In genomic region chr3:65927101-65927501, GRCm38 (mm10) we compare ENCODE assay signal across 10 mouse cellular contexts. TPM values are rescaled to one million over a fixed set of nuclear protein-coding genes. Genes with fewer than 3 reads are reported as not detected.
DNase-seq lines count a peak whose midpoint lies in the region; ATAC-seq and TF ChIP-seq lines count a peak whose summit lies in the region.
"Had no signal": no experiment of that assay in that cellular context is flagged by ENCODE, and none has a peak within 500 bp of the region (broad histone marks: within the 10 kb centered on the region; RNA-seq: fewer than 3 reads in every experiment).

No protein-coding gene starts in this region.

- 74% methylated on average over 4 of the region's 4 CpGs for WGBS in heart, embryonic 11.5 days (ENCODE audit: insufficient replicate concordance)
- 74% methylated on average over 4 of the region's 4 CpGs for WGBS in lung, embryonic 14.5 days
- WGBS in embryonic facial prominence, embryonic 15.5 days, result 70% methylated on average over 4 of the region's 4 CpGs
- WGBS in stomach, postnatal 0 days, result 69% methylated on average over 4 of the region's 4 CpGs

- no peak overlapping the region for H3K27ac ChIP-seq in heart, embryonic 11.5 days (ENCODE audit: low read depth, low read length)
- peak overlapping the region; percentile 33; the same call in 1 of the 2 replicates for H3K27ac ChIP-seq in lung, embryonic 14.5 days (ENCODE audit: low read depth)
- peak overlapping the region; percentile 35; the same call in 1 of the 2 replicates for H3K27ac ChIP-seq in embryonic facial prominence, embryonic 15.5 days (replicated peaks)
- H3K27ac ChIP-seq in stomach, postnatal 0 days (replicated peaks), result 0 out of 2 replicates have a peak overlapping the region, but pooled peaks have one; percentile 25
- H3K27ac ChIP-seq: stomach, embryonic 15.5 days had no signal

- no peaks in the 10 kb centered on the region for H3K36me3 ChIP-seq in heart, embryonic 11.5 days (ENCODE audit: control insufficient read depth, insufficient read depth, low read length)
- no peaks in the 10 kb centered on the region for H3K36me3 ChIP-seq in lung, embryonic 14.5 days (ENCODE audit: insufficient read depth)
- H3K36me3 ChIP-seq in embryonic facial prominence, embryonic 15.5 days, result no peaks in the 10 kb centered on the region
- H3K36me3 ChIP-seq in stomach, postnatal 0 days (ENCODE audit: control insufficient read depth, insufficient read depth, low read length), result no peaks in the 10 kb centered on the region
- H3K36me3 ChIP-seq: stomach, embryonic 15.5 days had no signal

- no peak for DNase-seq in heart, adult 8-10 months (ENCODE audit: low spot score)
- no peak for DNase-seq in lung, embryonic 14.5 days
- DNase-seq in lung, postnatal 25 days (ENCODE audit: low spot score), result no peak
- DNase-seq in stomach, postnatal 0 days (ENCODE audit: low spot score), result no peak
- no peak for DNase-seq in left cerebral cortex, adult 8-10 months (ENCODE audit: low spot score in 2 of 2)
- DNase-seq: right cerebral cortex, postnatal 25 days; thymus, postnatal 36 days had no signal

- peaks cover 13% of the 10 kb centered on the region for H3K4me1 ChIP-seq in heart, embryonic 11.5 days (ENCODE audit: control insufficient read depth, insufficient read depth, low read length)
- peaks cover 10% of the 10 kb centered on the region; the same call in 1 of the 2 replicates for H3K4me1 ChIP-seq in lung, embryonic 14.5 days (ENCODE audit: insufficient read depth)
- peaks cover 28% of the 10 kb centered on the region for H3K4me1 ChIP-seq in embryonic facial prominence, embryonic 15.5 days
- H3K4me1 ChIP-seq in stomach, postnatal 0 days (replicated peaks; ENCODE audit: control insufficient read depth, insufficient read depth), result 0 out of 2 replicates have a peak, but pooled peaks cover 2% of the 10 kb centered on the region

- no peak for TF ChIP-seq CTCF in lung, embryonic 14.5 days (IDR thresholded peaks at IDR 0.05; ENCODE audit: low read depth)
- no peak for TF ChIP-seq CTCF in stomach, postnatal 0 days (IDR thresholded peaks at IDR 0.05; ENCODE audit: low read depth)

- no peaks in the 10 kb centered on the region for H3K27me3 ChIP-seq in heart, embryonic 11.5 days (ENCODE audit: control insufficient read depth, insufficient read depth, low read length)
- H3K27me3 ChIP-seq in lung, embryonic 14.5 days (ENCODE audit: insufficient read depth, low read length), result no peaks in the 10 kb centered on the region
- H3K27me3 ChIP-seq in embryonic facial prominence, embryonic 15.5 days, result no peaks in the 10 kb centered on the region
- H3K27me3 ChIP-seq in stomach, postnatal 0 days (ENCODE audit: control insufficient read depth, insufficient read depth, low read length), result no peaks in the 10 kb centered on the region
- H3K27me3 ChIP-seq: stomach, embryonic 15.5 days had no signal

- no peak for ATAC-seq in heart, embryonic 11.5 days (replicated peaks; ENCODE audit: insufficient number of reproducible peaks, low FRiP score, low TSS enrichment)
- no peak for ATAC-seq in lung, embryonic 14.5 days (ENCODE audit: insufficient read depth)
- ATAC-seq in embryonic facial prominence, embryonic 15.5 days (ENCODE audit: insufficient number of reproducible peaks, low FRiP score, low TSS enrichment, low read depth), result no peak
- ATAC-seq in stomach, postnatal 0 days (ENCODE audit: low FRiP score, low TSS enrichment), result no peak

- H3K9ac ChIP-seq in heart, embryonic 11.5 days (ENCODE audit: low read depth, low read length), result 0 out of 2 replicates have a peak overlapping the region, but pooled peaks have one; percentile 52
- no peak overlapping the region for H3K9ac ChIP-seq in lung, embryonic 14.5 days
- H3K9ac ChIP-seq in embryonic facial prominence, embryonic 15.5 days, result no peak overlapping the region
- H3K9ac ChIP-seq in stomach, postnatal 0 days (ENCODE audit: low read length), result no peak overlapping the region
- H3K9ac ChIP-seq: stomach, embryonic 15.5 days had no signal

- no peak for TF ChIP-seq EP300 in stomach, postnatal 0 days (optimal IDR thresholded peaks at IDR 0.05)

- no peak overlapping the region for H3K4me2 ChIP-seq in heart, embryonic 11.5 days
- no peak overlapping the region for H3K4me2 ChIP-seq in lung, embryonic 14.5 days
- no peak overlapping the region for H3K4me2 ChIP-seq in embryonic facial prominence, embryonic 15.5 days (replicated peaks)
- no peak overlapping the region for H3K4me2 ChIP-seq in stomach, postnatal 0 days (replicated peaks; ENCODE audit: low read depth)
- H3K4me2 ChIP-seq: stomach, embryonic 15.5 days had no signal

- no peaks in the 10 kb centered on the region for H3K9me3 ChIP-seq in heart, embryonic 11.5 days (replicated peaks; ENCODE audit: control insufficient read depth, low read length)
- H3K9me3 ChIP-seq in lung, embryonic 14.5 days (ENCODE audit: low read depth, low read length), result no peaks in the 10 kb centered on the region
- no peaks in the 10 kb centered on the region for H3K9me3 ChIP-seq in embryonic facial prominence, embryonic 15.5 days (replicated peaks)
- no peaks in the 10 kb centered on the region for H3K9me3 ChIP-seq in stomach, postnatal 0 days (ENCODE audit: control insufficient read depth, low read length)
- H3K9me3 ChIP-seq: stomach, embryonic 15.5 days had no signal

- H3K4me3 ChIP-seq in heart, embryonic 11.5 days (ENCODE audit: low read depth, low read length), result no peak overlapping the region
- no peak overlapping the region for H3K4me3 ChIP-seq in lung, embryonic 14.5 days (ENCODE audit: low read depth, low read length)
- H3K4me3 ChIP-seq in embryonic facial prominence, embryonic 15.5 days (replicated peaks), result no peak overlapping the region
- no peak overlapping the region for H3K4me3 ChIP-seq in stomach, postnatal 0 days (ENCODE audit: low read depth, low read length)
- H3K4me3 ChIP-seq: stomach, embryonic 15.5 days had no signal

RNA-seq across cellular contexts. Expression of gene Ccnl1, which starts 30.9 kb away (rescaled TPM):
- 91.5 and 97.7 TPM in 2 replicates for polyA plus RNA-seq in heart, embryonic 11.5 days (2014; fragmentation: Nextera tagmentation; extraction: Ambion mirVana)
- total RNA-seq in heart, adult 8-10 months (2022), result 10 to 100 TPM; 14.9 to 20.4 (median 16.9) TPM
- polyA plus RNA-seq in lung, embryonic 14.5 days (2014; fragmentation: Nextera tagmentation; extraction: Ambion mirVana), result 129 and 135 TPM in 2 replicates
- 106 and 107 TPM in 2 replicates for polyA plus RNA-seq in embryonic facial prominence, embryonic 15.5 days (2015; fragmentation: Nextera tagmentation; extraction: Ambion mirVana)
- polyA plus RNA-seq in stomach, postnatal 0 days (2015; fragmentation: Nextera tagmentation; extraction: Ambion mirVana), result 51.4 and 54.3 TPM in 2 replicates
- 10 to 100 TPM; 50.2 to 57.0 (median 52.7) TPM for total RNA-seq in left cerebral cortex, adult 8-10 months (2022)
